Comparison of ENCODE assay signal across 21 mouse cellular contexts in genomic region chr2:139198281-139198680, GRCm38 (mm10).
DNase-seq lines count a peak whose midpoint lies in the region; ATAC-seq and TF ChIP-seq lines count a peak whose summit lies in the region.
"Had no signal": no experiment of that assay in that cellular context is flagged by ENCODE, and none has a peak within 500 bp of the region (broad histone marks: within the 10 kb centered on the region; RNA-seq: fewer than 3 reads in every experiment).

No protein-coding gene starts in this region.

- TF ChIP-seq CTCF in layer of hippocampus, adult 2 months (conservative IDR thresholded peaks at IDR 0.05): no peak

- no peak overlapping the region for H3K4me3 ChIP-seq in layer of hippocampus, adult 2 months
- H3K4me3 ChIP-seq: forebrain, embryonic 12.5 days; hindbrain, embryonic 10.5 days; limb, embryonic 10.5 days; megakaryocyte, embryonic 14.5 days; neural tube, embryonic 13.5 days; stomach, embryonic 15.5 days had no signal

- DNase-seq in cerebellum, postnatal 4 days (ENCODE audit: low spot score in 2 of 2): no peak
- DNase-seq in left cerebral cortex, postnatal 25 days (ENCODE audit: low spot score in 2 of 2): peak; percentile 3 to 57
- DNase-seq in left cerebral cortex, postnatal 36 days (ENCODE audit: low spot score in 2 of 2): no peak
- DNase-seq in layer of hippocampus, adult 2 months (ENCODE audit: low spot score in 2 of 2): peak; percentile 46 to 67
- DNase-seq in spleen, postnatal 10 days (ENCODE audit: low spot score in 2 of 2): no peak
- DNase-seq in testis, postnatal 10 days (ENCODE audit: low spot score): no peak
- DNase-seq in thymus, adult 18-20 months: no peak
- DNase-seq: adrenal gland, adult 2 months; kidney, adult 11 months; lung, adult 18-20 months; lung, postnatal 14 days; midbrain, embryonic 14.5 days; right cerebral cortex, postnatal 14 days had no signal

- ATAC-seq in cerebellum, adult (ENCODE audit: insufficient number of reproducible peaks, low FRiP score, low TSS enrichment): peak; percentile 93

- intact Hi-C loops in left cerebral cortex, postnatal 25 days (cut with DNase I): no loop called here
- intact Hi-C loops in left cerebral cortex, postnatal 36 days (cut with DNase I): no loop called here

- H3K27ac ChIP-seq in layer of hippocampus, adult 2 months: peak overlapping the region; percentile 89
- H3K27ac ChIP-seq: forebrain, embryonic 12.5 days; hindbrain, embryonic 10.5 days; kidney, postnatal 0 days; limb, embryonic 10.5 days; neural tube, embryonic 13.5 days; stomach, embryonic 15.5 days had no signal

Comparison
In these comparisons a context has a peak if more than half of its experiments do, and no peak if none do; other contexts are left out.
1. DNase-seq: peak in left cerebral cortex, postnatal 25 days (2 of 2) and layer of hippocampus, adult 2 months (2 of 2); none in cerebellum, postnatal 4 days (0 of 2), left cerebral cortex, postnatal 36 days (0 of 2), spleen, postnatal 10 days (0 of 2), testis, postnatal 10 days (single experiment) and thymus, adult 18-20 months (0 of 2).